Mouse (Mus musculus): Measurements from ENCODE around the gene Nol8.

GRCm38 (mm10) chr13:49643669-49644362, 9.1 kb upstream of the Nol8 start:
- TF ChIP-seq CTCF (IDR thresholded peaks at IDR 0.05; ENCODE audit: extremely low read depth, insufficient read depth, insufficient read length, insufficient replicate concordance) = no peak
- TF ChIP-seq POLR2A (IDR thresholded peaks at IDR 0.05; ENCODE audit: low read depth, low read length) = no peak
